Mouse (Mus musculus): ENCODE data around the gene Grip1.

DNA sequence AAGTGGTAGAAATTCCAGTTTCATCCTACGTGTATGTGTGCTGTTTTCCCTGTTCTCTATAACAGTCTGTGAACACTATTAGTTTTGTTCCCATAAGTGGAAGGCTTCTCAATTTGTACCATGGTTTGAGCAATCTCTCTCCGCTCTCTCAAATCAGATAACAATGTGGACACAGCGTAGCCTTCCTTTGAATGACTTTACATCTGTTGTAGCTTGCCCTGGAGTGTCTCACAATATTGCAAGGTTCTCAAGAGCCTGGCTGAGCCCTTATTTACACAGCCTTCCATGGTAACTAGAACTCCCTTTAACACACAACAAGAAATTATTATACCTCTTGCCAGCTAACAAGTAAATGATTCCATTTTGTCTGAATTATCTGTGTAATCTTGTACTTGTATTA, 268.3 kb downstream of the Grip1 start:
- TF ChIP-seq CTCF (IDR thresholded peaks at IDR 0.05): no peak
- peak; percentile 27; the same call in 1 of the 2 replicates for TF ChIP-seq EP300 (IDR thresholded peaks at IDR 0.05)
